Mouse (Mus musculus): ENCODE data around the gene Gcnt3. TPM values are rescaled to one million over a fixed set of nuclear protein-coding genes. Genes with fewer than 3 reads are reported as not detected.

Gene Gcnt3
- polyA plus RNA-seq, 1 experiment from 2014 or later: not detected

DNA sequence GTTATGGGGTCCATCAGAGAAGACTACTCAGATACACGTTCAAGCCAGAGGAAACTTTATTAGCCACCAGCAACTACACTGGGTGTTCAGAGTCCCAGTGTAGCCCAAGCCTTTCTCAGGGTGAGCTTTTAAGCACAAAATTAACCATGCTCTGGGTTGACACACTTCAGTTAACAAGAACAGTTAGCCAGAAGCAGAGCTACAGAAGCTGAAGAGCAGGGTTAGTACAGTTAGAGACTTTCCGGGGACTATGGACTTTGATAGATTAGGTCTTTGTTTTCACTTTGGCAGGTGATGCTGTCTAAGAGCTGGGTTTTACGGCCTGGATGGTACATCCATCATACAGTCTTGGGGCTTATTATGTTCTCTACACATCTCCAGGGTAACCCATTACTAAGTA is 14.8 kb upstream of the Gcnt3 start:
- Histone ChIP-seq H3K36me3 (ENCODE audit: inconsistent target) (no peaks in the 10 kb centered on the region), H3K27ac (no peak overlapping the region), H3K4me3 (ENCODE audit: inconsistent target) (no peak overlapping the region), H3K79me2 (ENCODE audit: inconsistent target) (no peaks in the 10 kb centered on the region)
- whole genome bisulfite sequencing (ENCODE audit: missing documents): 82% methylated on average over 3 of the region's 3 CpGs

GRCm38 (mm10) chr9:70049839-70050238 is 12.0 kb upstream of the Gcnt3 start:
- Histone ChIP-seq H3K79me2 (ENCODE audit: inconsistent target) (no peaks in the 10 kb centered on the region), H3K36me3 (ENCODE audit: inconsistent target) (no peaks in the 10 kb centered on the region), H3K4me3 (ENCODE audit: inconsistent target) (no peak overlapping the region), H3K27ac (no peak overlapping the region)
- WGBS (ENCODE audit: missing documents): under 1% methylated on average over 8 of the region's 8 CpGs

GRCm38 (mm10) chr9:70049416-70049783 is 11.5 kb upstream of the Gcnt3 start:
- 59% methylated on average over 3 of the region's 3 CpGs for WGBS (ENCODE audit: missing documents)
- no peak overlapping the region for H3K4me3 ChIP-seq (ENCODE audit: inconsistent target)
- H3K36me3 ChIP-seq (ENCODE audit: inconsistent target): no peaks in the 10 kb centered on the region
- H3K27ac ChIP-seq: no peak overlapping the region
- no peaks in the 10 kb centered on the region for H3K79me2 ChIP-seq (ENCODE audit: inconsistent target)

DNA sequence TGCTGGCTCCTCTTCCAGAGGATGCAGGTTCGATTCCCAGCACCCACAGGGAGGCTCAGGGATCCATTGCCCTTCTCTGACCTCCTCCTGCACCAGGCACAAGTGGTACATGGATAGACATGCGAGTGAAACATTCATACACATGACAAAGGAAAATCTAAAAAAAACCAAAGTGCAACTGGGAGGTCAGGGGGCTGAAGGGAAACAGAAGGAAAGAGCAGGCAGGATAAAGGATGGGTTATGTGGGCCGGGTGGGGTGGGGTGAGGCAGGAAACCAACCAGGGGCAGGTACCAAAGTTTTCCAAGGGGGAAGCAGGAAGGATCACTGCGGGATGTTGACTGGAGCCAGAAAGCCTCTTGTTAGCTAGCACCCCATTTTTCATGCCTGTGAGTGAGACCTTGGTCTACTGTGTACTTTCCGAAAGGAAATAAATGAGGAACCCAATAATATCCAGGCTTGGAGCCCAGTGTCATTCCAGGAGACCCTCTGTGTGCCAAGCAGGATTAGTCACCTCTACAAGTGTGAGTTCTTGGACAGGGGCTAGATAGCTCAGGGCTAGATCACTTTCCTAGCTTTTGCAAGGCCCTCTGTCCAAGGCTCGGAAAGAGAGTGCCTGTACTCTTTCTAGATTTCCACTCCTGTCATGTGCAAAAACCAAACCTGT is 11.0 kb upstream of the Gcnt3 start:
- WGBS (ENCODE audit: missing documents): 68% methylated on average over 6 of the region's 6 CpGs
- Histone ChIP-seq H3K4me3 (ENCODE audit: inconsistent target) (no peak overlapping the region), H3K27ac (no peak overlapping the region), H3K79me2 (ENCODE audit: inconsistent target) (no peaks in the 10 kb centered on the region), H3K36me3 (ENCODE audit: inconsistent target) (no peaks in the 10 kb centered on the region)

- Histone ChIP-seq H3K79me2 (ENCODE audit: inconsistent target) (no peaks in the 10 kb centered on the region), H3K36me3 (ENCODE audit: inconsistent target) (no peaks in the 10 kb centered on the region), H3K4me3 (ENCODE audit: inconsistent target) (no peak overlapping the region), H3K27ac (no peak overlapping the region)
- WGBS (ENCODE audit: missing documents): 69% methylated on average over 5 of the region's 5 CpGs
These were observed 10.4 kb upstream of the Gcnt3 start for GRCm38 (mm10) chr9:70048280-70048679.

- Histone ChIP-seq H3K36me3 (ENCODE audit: inconsistent target) (no peaks in the 10 kb centered on the region), H3K27ac (no peak overlapping the region), H3K4me3 (ENCODE audit: inconsistent target) (no peak overlapping the region), H3K79me2 (ENCODE audit: inconsistent target) (no peaks in the 10 kb centered on the region)
- 97% methylated on average over 3 of the region's 3 CpGs for WGBS (ENCODE audit: missing documents)
These were observed 10.0 kb upstream of the Gcnt3 start for GRCm38 (mm10) chr9:70047839-70048238.

- 82% methylated on average over 6 of the region's 6 CpGs for WGBS (ENCODE audit: missing documents)
These were observed 8.4 kb upstream of the Gcnt3 start for GRCm38 (mm10) chr9:70046255-70046654.

GRCm38 (mm10) chr9:70044865-70045264 is 7.0 kb upstream of the Gcnt3 start:
- no peaks in the 10 kb centered on the region for H3K36me3 ChIP-seq (ENCODE audit: inconsistent target)
- WGBS (ENCODE audit: missing documents): 95% methylated on average over 2 of the region's 2 CpGs
- no peak overlapping the region for H3K4me3 ChIP-seq (ENCODE audit: inconsistent target)
- no peak overlapping the region for H3K27ac ChIP-seq
- no peaks in the 10 kb centered on the region for H3K79me2 ChIP-seq (ENCODE audit: inconsistent target)

More at GRCm38 (mm10) chr9:70046255-70046654, 8.4 kb upstream of the Gcnt3 start:
- no peaks in the 10 kb centered on the region for H3K36me3 ChIP-seq (ENCODE audit: inconsistent target)
- no peak overlapping the region for H3K27ac ChIP-seq
- H3K79me2 ChIP-seq (ENCODE audit: inconsistent target): no peaks in the 10 kb centered on the region
- no peak overlapping the region for H3K4me3 ChIP-seq (ENCODE audit: inconsistent target)

GRCm38 (mm10) chr9:70042935-70043334 is 5.0 kb upstream of the Gcnt3 start:
- H3K4me3 ChIP-seq (ENCODE audit: inconsistent target): no peak overlapping the region
- 87% methylated on average over 1 of the region's 1 CpGs for WGBS (ENCODE audit: missing documents)
- H3K79me2 ChIP-seq (ENCODE audit: inconsistent target): no peaks in the 10 kb centered on the region
- no peaks in the 10 kb centered on the region for H3K36me3 ChIP-seq (ENCODE audit: inconsistent target)
- H3K27ac ChIP-seq: no peak overlapping the region

DNA sequence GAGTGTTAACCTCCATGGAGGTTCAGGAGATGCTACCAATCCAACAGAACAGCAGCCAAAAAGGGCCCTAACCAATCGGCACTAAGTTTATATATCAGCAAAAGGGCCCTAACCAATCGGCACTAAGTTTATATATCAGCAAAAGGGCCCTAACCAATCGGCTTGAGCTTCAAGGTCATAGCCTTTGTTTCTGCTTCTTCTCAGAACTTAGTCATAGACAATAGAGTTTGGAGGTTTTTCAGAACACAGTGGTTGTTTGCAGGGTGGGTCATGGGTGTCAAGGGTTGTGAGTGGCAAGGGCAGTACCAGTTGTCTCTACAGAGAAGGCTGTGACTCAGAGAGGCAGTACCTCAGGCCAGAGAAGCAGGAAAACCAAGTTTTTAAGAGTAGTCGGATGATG is 4.2 kb upstream of the Gcnt3 start:
- H3K4me3 ChIP-seq (ENCODE audit: inconsistent target): no peak overlapping the region
- whole genome bisulfite sequencing (ENCODE audit: missing documents): 98% methylated on average over 4 of the region's 4 CpGs
- no peaks in the 10 kb centered on the region for H3K79me2 ChIP-seq (ENCODE audit: inconsistent target)
- no peak overlapping the region for H3K27ac ChIP-seq
- no peaks in the 10 kb centered on the region for H3K36me3 ChIP-seq (ENCODE audit: inconsistent target)

DNA sequence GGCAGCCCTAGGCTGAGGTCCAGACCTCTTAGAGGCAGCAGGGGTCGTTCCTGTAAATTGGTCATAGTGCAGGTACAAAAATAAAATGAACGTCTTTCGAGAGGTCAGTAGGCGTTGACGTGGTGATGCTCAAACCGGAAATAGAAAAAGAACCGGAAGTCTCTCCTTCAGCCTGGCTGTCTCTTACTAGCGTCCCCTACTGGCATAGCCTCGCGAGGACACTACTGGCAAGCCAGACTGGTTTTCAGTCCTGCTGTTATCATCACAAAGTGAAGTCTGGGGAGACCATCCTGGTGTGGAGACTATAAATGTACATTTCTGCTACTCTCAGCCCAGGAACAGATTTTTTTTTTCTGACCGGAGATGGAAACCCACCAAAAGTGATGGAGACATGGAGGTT is 2.7 kb upstream of the Gcnt3 start:
- no peaks in the 10 kb centered on the region for H3K79me2 ChIP-seq (ENCODE audit: inconsistent target)
- no peak overlapping the region for H3K4me3 ChIP-seq (ENCODE audit: inconsistent target)
- no peak overlapping the region for H3K27ac ChIP-seq
- H3K36me3 ChIP-seq (ENCODE audit: inconsistent target): no peaks in the 10 kb centered on the region
- WGBS (ENCODE audit: missing documents): 88% methylated on average over 11 of the region's 11 CpGs

GRCm38 (mm10) chr9:70039597-70040385 is 1.9 kb upstream of the Gcnt3 start:
- H3K4me3 ChIP-seq (ENCODE audit: inconsistent target): no peak overlapping the region
- WGBS (ENCODE audit: missing documents): 90% methylated on average over 6 of the region's 6 CpGs

GRCm38 (mm10) chr9:70036646-70037045 is 1.2 kb downstream of the Gcnt3 start:
- Histone ChIP-seq H3K36me3 (ENCODE audit: inconsistent target) (no peaks in the 10 kb centered on the region), H3K79me2 (ENCODE audit: inconsistent target) (no peaks in the 10 kb centered on the region), H3K27ac (no peak overlapping the region), H3K4me3 (ENCODE audit: inconsistent target) (no peak overlapping the region)
- WGBS (ENCODE audit: missing documents): 91% methylated on average over 4 of the region's 4 CpGs

More at GRCm38 (mm10) chr9:70039597-70040385, 1.9 kb upstream of the Gcnt3 start:
- no peak overlapping the region for H3K27ac ChIP-seq
- no peaks in the 10 kb centered on the region for H3K36me3 ChIP-seq (ENCODE audit: inconsistent target)
- no peaks in the 10 kb centered on the region for H3K79me2 ChIP-seq (ENCODE audit: inconsistent target)

DNA sequence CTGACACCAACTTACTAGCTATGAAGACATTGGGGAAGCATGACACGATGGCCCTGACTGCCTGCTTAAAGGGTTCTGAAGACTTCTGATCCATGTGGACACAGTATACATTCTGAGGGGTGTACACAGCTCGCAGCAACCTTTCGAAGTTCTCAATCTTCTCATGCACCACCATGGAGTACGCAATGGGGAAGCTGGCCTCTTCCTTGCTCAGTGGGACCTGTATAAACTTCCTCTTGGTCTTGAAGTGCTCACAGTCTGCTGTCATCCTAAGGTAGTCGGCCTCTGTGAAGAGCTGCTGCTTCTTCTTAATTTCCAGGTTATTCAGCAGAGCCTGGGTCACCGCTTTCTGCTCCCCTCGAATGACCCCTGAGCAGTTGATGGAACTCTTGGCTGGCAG is 3.2 kb downstream of the Gcnt3 start:
- no peaks in the 10 kb centered on the region for H3K36me3 ChIP-seq (ENCODE audit: inconsistent target)
- WGBS (ENCODE audit: missing documents): 37% methylated on average over 7 of the region's 7 CpGs
- no peak overlapping the region for H3K4me3 ChIP-seq (ENCODE audit: inconsistent target)
- H3K79me2 ChIP-seq (ENCODE audit: inconsistent target): no peaks in the 10 kb centered on the region
- H3K27ac ChIP-seq: no peak overlapping the region

GRCm38 (mm10) chr9:70033056-70033455 is 4.8 kb downstream of the Gcnt3 start:
- Histone ChIP-seq H3K27ac (no peak overlapping the region), H3K4me3 (ENCODE audit: inconsistent target) (no peak overlapping the region), H3K36me3 (ENCODE audit: inconsistent target) (no peaks in the 10 kb centered on the region), H3K79me2 (ENCODE audit: inconsistent target) (no peaks in the 10 kb centered on the region)
- 83% methylated on average over 9 of the region's 9 CpGs for WGBS (ENCODE audit: missing documents)
